Mouse (Mus musculus): ENCODE data around the gene Ap1s3. TPM values are rescaled to one million over a fixed set of nuclear protein-coding genes. Genes with fewer than 3 reads are reported as not detected.

Ap1s3 gene
- polyA plus RNA-seq, 1 experiment from 2014 or later = 0.27 TPM

GRCm38 (mm10) chr1:79657411-79657810 is 14.4 kb downstream of the Ap1s3 start:
- no peaks in the 10 kb centered on the region for H3K9me3 ChIP-seq (ENCODE audit: low read length)
- ATAC-seq = no peak
- H3K9ac ChIP-seq (replicated peaks) = no peak overlapping the region
- no peaks in the 10 kb centered on the region for H3K36me3 ChIP-seq (replicated peaks; ENCODE audit: insufficient read depth, low read length)
- H3K4me3 ChIP-seq (ENCODE audit: low read depth, low read length) = no peak overlapping the region
- H3K27ac ChIP-seq (ENCODE audit: low read depth) = no peak overlapping the region
- no peak overlapping the region for H3K4me2 ChIP-seq (ENCODE audit: low read depth, low read length)
- H3K4me1 ChIP-seq (ENCODE audit: insufficient read depth) = no peaks in the 10 kb centered on the region
- DNase-seq = no peak
- TF ChIP-seq EP300 (IDR thresholded peaks at IDR 0.05; ENCODE audit: low read depth) (no peak), CTCF (IDR thresholded peaks at IDR 0.05; ENCODE audit: low read depth) (no peak)
- 59% methylated on average over 1 of the region's 1 CpGs for WGBS (ENCODE audit: insufficient replicate concordance)
- H3K27me3 ChIP-seq (ENCODE audit: insufficient read depth, low read length) = no peaks in the 10 kb centered on the region

- H3K4me1 ChIP-seq (ENCODE audit: insufficient read depth) = no peaks in the 10 kb centered on the region
- H3K36me3 ChIP-seq (replicated peaks; ENCODE audit: insufficient read depth, low read length) = no peaks in the 10 kb centered on the region
- no peak overlapping the region for H3K9ac ChIP-seq (replicated peaks)
- no peak overlapping the region for H3K4me2 ChIP-seq (ENCODE audit: low read depth, low read length)
- no peaks in the 10 kb centered on the region for H3K27me3 ChIP-seq (ENCODE audit: insufficient read depth, low read length)
- DNase-seq (no peak), ATAC-seq (no peak)
- 72% methylated on average over 4 of the region's 4 CpGs for WGBS (ENCODE audit: insufficient replicate concordance)
- TF ChIP-seq CTCF (IDR thresholded peaks at IDR 0.05; ENCODE audit: low read depth) (no peak), EP300 (IDR thresholded peaks at IDR 0.05; ENCODE audit: low read depth) (no peak)
- H3K27ac ChIP-seq (ENCODE audit: low read depth) = no peak overlapping the region
- no peaks in the 10 kb centered on the region for H3K9me3 ChIP-seq (ENCODE audit: low read length)
- no peak overlapping the region for H3K4me3 ChIP-seq (ENCODE audit: low read depth, low read length)
Observed at GRCm38 (mm10) chr1:79655819-79656555, 15.8 kb downstream of the Ap1s3 start.

- no peaks in the 10 kb centered on the region for H3K27me3 ChIP-seq (ENCODE audit: insufficient read depth, low read length)
- DNase-seq = no peak
- no peaks in the 10 kb centered on the region for H3K36me3 ChIP-seq (replicated peaks; ENCODE audit: insufficient read depth, low read length)
- no peak for TF ChIP-seq CTCF (IDR thresholded peaks at IDR 0.05; ENCODE audit: low read depth)
- TF ChIP-seq EP300 (IDR thresholded peaks at IDR 0.05; ENCODE audit: low read depth) = no peak
- no peaks in the 10 kb centered on the region for H3K4me1 ChIP-seq (ENCODE audit: insufficient read depth)
- H3K4me2 ChIP-seq (ENCODE audit: low read depth, low read length) = no peak overlapping the region
- no peak overlapping the region for H3K9ac ChIP-seq (replicated peaks)
- H3K4me3 ChIP-seq (ENCODE audit: low read depth, low read length) = no peak overlapping the region
- no peak for ATAC-seq
- 94% methylated on average over 2 of the region's 2 CpGs for WGBS (ENCODE audit: insufficient replicate concordance)
- no peaks in the 10 kb centered on the region for H3K9me3 ChIP-seq (ENCODE audit: low read length)
- no peak overlapping the region for H3K27ac ChIP-seq (ENCODE audit: low read depth)
Observed at GRCm38 (mm10) chr1:79654948-79655347, 16.8 kb downstream of the Ap1s3 start.

GRCm38 (mm10) chr1:79643411-79644110 is 28.2 kb downstream of the Ap1s3 start:
- no peaks in the 10 kb centered on the region for H3K4me1 ChIP-seq (ENCODE audit: insufficient read depth)
- ATAC-seq (no peak), DNase-seq (no peak)
- H3K4me2 ChIP-seq (ENCODE audit: low read depth, low read length) = no peak overlapping the region
- H3K36me3 ChIP-seq (replicated peaks; ENCODE audit: insufficient read depth, low read length) = no peaks in the 10 kb centered on the region
- H3K27ac ChIP-seq (ENCODE audit: low read depth) = no peak overlapping the region
- H3K4me3 ChIP-seq (ENCODE audit: low read depth, low read length) = no peak overlapping the region
- 61% methylated on average over 6 of the region's 6 CpGs for WGBS (ENCODE audit: insufficient replicate concordance)
- no peak overlapping the region for H3K9ac ChIP-seq (replicated peaks)
- H3K27me3 ChIP-seq (ENCODE audit: insufficient read depth, low read length) = no peaks in the 10 kb centered on the region
- H3K9me3 ChIP-seq (ENCODE audit: low read length) = no peaks in the 10 kb centered on the region
- TF ChIP-seq CTCF (IDR thresholded peaks at IDR 0.05; ENCODE audit: low read depth) = no peak
- TF ChIP-seq EP300 (IDR thresholded peaks at IDR 0.05; ENCODE audit: low read depth) = no peak

- no peaks in the 10 kb centered on the region for H3K4me1 ChIP-seq (ENCODE audit: insufficient read depth)
- ATAC-seq = no peak
- H3K9me3 ChIP-seq (ENCODE audit: low read length) = no peaks in the 10 kb centered on the region
- H3K27ac ChIP-seq (ENCODE audit: low read depth) = no peak overlapping the region
- DNase-seq = no peak
- H3K9ac ChIP-seq (replicated peaks) = no peak overlapping the region
- no peak overlapping the region for H3K4me2 ChIP-seq (ENCODE audit: low read depth, low read length)
- no peaks in the 10 kb centered on the region for H3K36me3 ChIP-seq (replicated peaks; ENCODE audit: insufficient read depth, low read length)
- no peaks in the 10 kb centered on the region for H3K27me3 ChIP-seq (ENCODE audit: insufficient read depth, low read length)
- H3K4me3 ChIP-seq (ENCODE audit: low read depth, low read length) = no peak overlapping the region
- 84% methylated on average over 3 of the region's 3 CpGs for WGBS (ENCODE audit: insufficient replicate concordance)
- TF ChIP-seq CTCF (IDR thresholded peaks at IDR 0.05; ENCODE audit: low read depth) (no peak), EP300 (IDR thresholded peaks at IDR 0.05; ENCODE audit: low read depth) (no peak)
Observed at GRCm38 (mm10) chr1:79642680-79643079, 29.1 kb downstream of the Ap1s3 start.

GRCm38 (mm10) chr1:79641355-79641754 is 30.4 kb downstream of the Ap1s3 start:
- no peak overlapping the region for H3K4me2 ChIP-seq (ENCODE audit: low read depth, low read length)
- H3K4me1 ChIP-seq (ENCODE audit: insufficient read depth) = no peaks in the 10 kb centered on the region
- DNase-seq (no peak), ATAC-seq (peak; percentile 25; the same call in 1 of the 2 replicates)
- WGBS (ENCODE audit: insufficient replicate concordance) = 50% methylated on average over 6 of the region's 6 CpGs
- no peak overlapping the region for H3K27ac ChIP-seq (ENCODE audit: low read depth)
- no peak overlapping the region for H3K9ac ChIP-seq (replicated peaks)
- H3K4me3 ChIP-seq (ENCODE audit: low read depth, low read length) = no peak overlapping the region
- H3K27me3 ChIP-seq (ENCODE audit: insufficient read depth, low read length) = no peaks in the 10 kb centered on the region
- TF ChIP-seq CTCF (IDR thresholded peaks at IDR 0.05; ENCODE audit: low read depth) = no peak
- TF ChIP-seq EP300 (IDR thresholded peaks at IDR 0.05; ENCODE audit: low read depth) = peak; percentile 42; the same call in 1 of the 2 replicates
- no peaks in the 10 kb centered on the region for H3K36me3 ChIP-seq (replicated peaks; ENCODE audit: insufficient read depth, low read length)
- H3K9me3 ChIP-seq (ENCODE audit: low read length) = no peaks in the 10 kb centered on the region

All from liver, postnatal 0 days (tissue).